Mouse (Mus musculus): Measurements from ENCODE around the gene Pip5k1b. TPM values are rescaled to one million over a fixed set of nuclear protein-coding genes. Genes with fewer than 3 reads are reported as not detected.

Gene Pip5k1b
- polyA plus RNA-seq, 1 experiment: 0.68 TPM

- Histone ChIP-seq H3K79me2 (ENCODE audit: control insufficient read depth, insufficient read depth) (no peaks in the 10 kb centered on the region), H3ac (ENCODE audit: control insufficient read depth, insufficient read length, low read depth) (no peak overlapping the region), H3K79me3 (ENCODE audit: low read depth) (no peaks in the 10 kb centered on the region), H3K36me3 (ENCODE audit: control insufficient read depth, insufficient read depth) (no peaks in the 10 kb centered on the region), H3K27me3 (ENCODE audit: control insufficient read depth, insufficient read depth, insufficient read length) (no peaks in the 10 kb centered on the region), H3K4me3 (ENCODE audit: insufficient read depth, poor library complexity, severe bottlenecking) (no peak overlapping the region)
- no peak for TF ChIP-seq CTCF (IDR thresholded peaks at IDR 0.05; ENCODE audit: control insufficient read depth, insufficient read depth, insufficient read length)
- TF ChIP-seq MAX (IDR thresholded peaks at IDR 0.05): no peak
- no peak for TF ChIP-seq CEBPB (IDR thresholded peaks at IDR 0.05; ENCODE audit: low read depth)
- TF ChIP-seq FOSL1 (IDR thresholded peaks at IDR 0.05; ENCODE audit: insufficient read depth, low read length, poor library complexity, severe bottlenecking): no peak
- no peak for TF ChIP-seq MYOG (IDR thresholded peaks at IDR 0.05; ENCODE audit: control insufficient read depth, extremely low read depth, insufficient read length)
- no peak for TF ChIP-seq MYOD1 (IDR thresholded peaks at IDR 0.05; ENCODE audit: control insufficient read depth, insufficient read length, low read depth)
- no peak for TF ChIP-seq USF1 (IDR thresholded peaks at IDR 0.05; ENCODE audit: low read depth)
Measured at GRCm38 (mm10) chr19:24515941-24516340, 39.7 kb downstream of the Pip5k1b start.

GRCm38 (mm10) chr19:24514661-24515642, 40.7 kb downstream of the Pip5k1b start:
- no peaks in the 10 kb centered on the region for H3K79me2 ChIP-seq (ENCODE audit: control insufficient read depth, insufficient read depth)
- H3K36me3 ChIP-seq (ENCODE audit: control insufficient read depth, insufficient read depth): no peaks in the 10 kb centered on the region
- H3K4me3 ChIP-seq (ENCODE audit: insufficient read depth, poor library complexity, severe bottlenecking): no peak overlapping the region
- TF ChIP-seq USF1 (IDR thresholded peaks at IDR 0.05; ENCODE audit: low read depth) (no peak), CTCF (IDR thresholded peaks at IDR 0.05; ENCODE audit: control insufficient read depth, insufficient read depth, insufficient read length) (no peak), MAX (IDR thresholded peaks at IDR 0.05) (no peak), CEBPB (IDR thresholded peaks at IDR 0.05; ENCODE audit: low read depth) (no peak), MYOG (IDR thresholded peaks at IDR 0.05; ENCODE audit: control insufficient read depth, extremely low read depth, insufficient read length) (no peak), MYOD1 (IDR thresholded peaks at IDR 0.05; ENCODE audit: control insufficient read depth, insufficient read length, low read depth) (no peak), FOSL1 (IDR thresholded peaks at IDR 0.05; ENCODE audit: insufficient read depth, low read length, poor library complexity, severe bottlenecking) (no peak)
- no peak overlapping the region for H3ac ChIP-seq (ENCODE audit: control insufficient read depth, insufficient read length, low read depth)
- H3K27me3 ChIP-seq (ENCODE audit: control insufficient read depth, insufficient read depth, insufficient read length): no peaks in the 10 kb centered on the region
- H3K79me3 ChIP-seq (ENCODE audit: low read depth): no peaks in the 10 kb centered on the region

DNA sequence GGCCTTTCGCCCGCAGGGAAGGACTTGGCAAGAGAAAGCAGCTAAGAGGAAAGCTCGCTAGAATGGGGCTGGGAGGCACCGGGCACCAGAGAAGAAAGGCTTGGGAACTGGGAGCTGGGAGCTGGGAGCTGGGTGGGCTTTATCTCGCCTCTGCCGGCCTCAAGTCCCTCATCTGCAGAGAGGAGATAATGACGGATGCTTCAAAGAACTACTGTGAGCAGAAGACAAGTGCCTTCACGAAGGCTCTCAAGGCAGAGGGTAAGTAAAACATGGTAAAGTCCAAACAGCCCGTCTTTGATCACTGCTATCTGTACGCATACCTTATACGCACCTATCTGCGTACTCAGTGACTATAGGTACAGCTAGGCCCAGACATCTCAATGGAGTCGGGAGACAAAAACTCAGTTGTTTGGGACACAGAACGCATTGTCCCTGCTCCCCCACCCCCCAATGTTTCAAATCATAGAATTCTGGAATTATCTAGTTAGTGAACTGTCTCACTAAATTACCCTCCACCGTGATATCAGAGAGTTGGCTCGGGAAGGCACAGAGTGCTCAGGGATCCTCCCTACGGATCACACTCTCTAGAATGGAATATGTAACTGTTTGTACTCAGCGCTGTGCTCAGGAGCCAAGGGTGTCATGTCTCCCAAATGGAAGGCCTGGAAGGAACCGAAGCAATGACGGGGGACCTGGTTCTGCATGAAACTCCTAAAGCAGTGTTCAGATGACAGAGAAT, 42.4 kb downstream of the Pip5k1b start:
- no peaks in the 10 kb centered on the region for H3K27me3 ChIP-seq (ENCODE audit: control insufficient read depth, insufficient read depth, insufficient read length)
- no peak overlapping the region for H3K4me3 ChIP-seq (ENCODE audit: insufficient read depth, poor library complexity, severe bottlenecking)
- no peaks in the 10 kb centered on the region for H3K36me3 ChIP-seq (ENCODE audit: control insufficient read depth, insufficient read depth)
- no peaks in the 10 kb centered on the region for H3K79me2 ChIP-seq (ENCODE audit: control insufficient read depth, insufficient read depth)
- H3K79me3 ChIP-seq (ENCODE audit: low read depth): no peaks in the 10 kb centered on the region
- no peak overlapping the region for H3ac ChIP-seq (ENCODE audit: control insufficient read depth, insufficient read length, low read depth)
- TF ChIP-seq MYOG (IDR thresholded peaks at IDR 0.05; ENCODE audit: control insufficient read depth, extremely low read depth, insufficient read length): no peak
- TF ChIP-seq CTCF (IDR thresholded peaks at IDR 0.05; ENCODE audit: control insufficient read depth, insufficient read depth, insufficient read length): no peak
- TF ChIP-seq CEBPB (IDR thresholded peaks at IDR 0.05; ENCODE audit: low read depth): no peak
- no peak for TF ChIP-seq USF1 (IDR thresholded peaks at IDR 0.05; ENCODE audit: low read depth)
- no peak for TF ChIP-seq MYOD1 (IDR thresholded peaks at IDR 0.05; ENCODE audit: control insufficient read depth, insufficient read length, low read depth)
- no peak for TF ChIP-seq FOSL1 (IDR thresholded peaks at IDR 0.05; ENCODE audit: insufficient read depth, low read length, poor library complexity, severe bottlenecking)
- no peak for TF ChIP-seq MAX (IDR thresholded peaks at IDR 0.05)

- TF ChIP-seq MAX (IDR thresholded peaks at IDR 0.05) (no peak), CTCF (IDR thresholded peaks at IDR 0.05; ENCODE audit: control insufficient read depth, insufficient read depth, insufficient read length) (no peak), MYOG (IDR thresholded peaks at IDR 0.05; ENCODE audit: control insufficient read depth, extremely low read depth, insufficient read length) (no peak), FOSL1 (IDR thresholded peaks at IDR 0.05; ENCODE audit: insufficient read depth, low read length, poor library complexity, severe bottlenecking) (no peak), USF1 (IDR thresholded peaks at IDR 0.05; ENCODE audit: low read depth) (no peak), MYOD1 (IDR thresholded peaks at IDR 0.05; ENCODE audit: control insufficient read depth, insufficient read length, low read depth) (no peak), CEBPB (IDR thresholded peaks at IDR 0.05; ENCODE audit: low read depth) (no peak)
- H3K79me3 ChIP-seq (ENCODE audit: low read depth): no peaks in the 10 kb centered on the region
- no peaks in the 10 kb centered on the region for H3K27me3 ChIP-seq (ENCODE audit: control insufficient read depth, insufficient read depth, insufficient read length)
- H3K4me3 ChIP-seq (ENCODE audit: insufficient read depth, poor library complexity, severe bottlenecking): no peak overlapping the region
- no peak overlapping the region for H3ac ChIP-seq (ENCODE audit: control insufficient read depth, insufficient read length, low read depth)
- no peaks in the 10 kb centered on the region for H3K36me3 ChIP-seq (ENCODE audit: control insufficient read depth, insufficient read depth)
- H3K79me2 ChIP-seq (ENCODE audit: control insufficient read depth, insufficient read depth): no peaks in the 10 kb centered on the region
Measured at GRCm38 (mm10) chr19:24511939-24512338, 43.7 kb downstream of the Pip5k1b start.

DNA sequence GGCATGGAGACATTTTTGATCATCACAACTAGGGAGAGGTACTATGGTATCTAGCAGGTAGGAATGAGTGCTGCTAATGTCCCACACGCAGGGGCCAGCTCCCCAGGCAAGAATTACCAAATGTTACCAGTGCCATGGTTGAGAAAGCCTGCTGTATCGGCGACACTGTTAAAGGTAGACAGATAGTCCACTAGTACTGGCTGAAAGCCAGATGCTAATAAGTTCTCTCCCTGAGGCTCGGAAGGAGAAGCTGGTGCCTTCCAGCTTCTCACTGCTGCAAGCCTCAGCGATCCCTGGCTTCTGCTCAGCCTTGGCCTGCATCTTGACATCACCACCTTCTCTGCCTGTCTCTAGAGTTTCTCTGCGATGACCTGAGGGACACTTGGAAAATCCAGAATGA, 46.3 kb downstream of the Pip5k1b start:
- Histone ChIP-seq H3K79me2 (ENCODE audit: control insufficient read depth, insufficient read depth) (no peaks in the 10 kb centered on the region), H3ac (ENCODE audit: control insufficient read depth, insufficient read length, low read depth) (no peak overlapping the region), H3K27me3 (ENCODE audit: control insufficient read depth, insufficient read depth, insufficient read length) (no peaks in the 10 kb centered on the region), H3K36me3 (ENCODE audit: control insufficient read depth, insufficient read depth) (no peaks in the 10 kb centered on the region), H3K79me3 (ENCODE audit: low read depth) (no peaks in the 10 kb centered on the region), H3K4me3 (ENCODE audit: insufficient read depth, poor library complexity, severe bottlenecking) (no peak overlapping the region)
- TF ChIP-seq MAX (IDR thresholded peaks at IDR 0.05): no peak
- TF ChIP-seq CTCF (IDR thresholded peaks at IDR 0.05; ENCODE audit: control insufficient read depth, insufficient read depth, insufficient read length): no peak
- no peak for TF ChIP-seq CEBPB (IDR thresholded peaks at IDR 0.05; ENCODE audit: low read depth)
